Mouse (Mus musculus) hindbrain, postnatal 0 days (tissue): Measurements from ENCODE around the gene Thap8. TPM values are rescaled to one million over a fixed set of nuclear protein-coding genes. Genes with fewer than 3 reads are reported as not detected.
"Not testable (repeated sequence)": the region's sequence is repeated elsewhere in the genome, so short reads cannot be mapped to it uniquely, and the experiment has no call there.

ENCODE experiments used
- ATAC-seq: fragments of 200-750 bp; cut with Nextera tagmentation; 2 replicates; pipeline ENCODE4 v1.8.0; 2017; ENCODE audit warnings: mild to moderate bottlenecking, moderate TSS enrichment, moderate library complexity
- DNase-seq: peaks from one replicate; pipeline ENCODE4 v3.0.0-alpha.2; 2015; ENCODE audit warnings: low spot score
- H3K27ac ChIP-seq: fragments of 300-500 bp; sonication (generic); 2 replicates; pipeline ENCODE4 v1.5.1; 2014; ENCODE audit warnings: mild to moderate bottlenecking
- H3K27me3 ChIP-seq: fragments of 300-500 bp; sonication (generic); 2 replicates; pipeline ENCODE4 v1.6.1; 2014; ENCODE audit warnings: low read length, mixed read lengths; ENCODE audit not compliant: insufficient read depth
- H3K36me3 ChIP-seq: fragments of 300-500 bp; sonication (generic); 2 replicates; pipeline ENCODE4 v1.6.1; 2014; ENCODE audit warnings: low read length, mixed read lengths; ENCODE audit not compliant: insufficient read depth
- H3K4me1 ChIP-seq: fragments of 300-500 bp; sonication (generic); 2 replicates; pipeline ENCODE4 v1.6.1; 2014; ENCODE audit warnings: antibody characterized with exemption, low read length, mixed read lengths; ENCODE audit not compliant: insufficient read depth
- H3K4me2 ChIP-seq: fragments of 300-500 bp; sonication (generic); 2 replicates; pipeline ENCODE4 v1.6.1; 2014; ENCODE audit warnings: low read depth, mild to moderate bottlenecking, low read length, moderate library complexity, mixed read lengths
- H3K4me3 ChIP-seq: fragments of 300-500 bp; sonication (generic); 2 replicates; pipeline ENCODE4 v1.5.1; 2014; ENCODE audit warnings: low read length
- H3K9ac ChIP-seq: fragments of 300-500 bp; sonication (generic); replicated peaks from 2 replicates; pipeline ENCODE4 v1.6.1; 2014; ENCODE audit warnings: mild to moderate bottlenecking, low read length, moderate library complexity, mixed read lengths
- H3K9me3 ChIP-seq: fragments of 300-500 bp; sonication (generic); 2 replicates; pipeline ENCODE4 v1.6.1; 2016; ENCODE audit warnings: low read length, mixed read lengths
- CTCF ChIP-seq: IDR thresholded peaks from 2 replicates; pipeline ENCODE4 v1.5.1; 2016; ENCODE audit warnings: antibody characterized with exemption, control low read depth, low read depth
- WGBS: fragments of 180-500 bp; shearing (Covaris S2); extraction: QIAGEN DNeasy Blood & Tissue Kit; methylation state at CpG from one replicate; pipeline ENCODE4 v1.1.7; 2014; 5-methylcytosine and 5-hydroxymethylcytosine counted together
- polyA plus RNA-seq: library from polyadenylated mRNA; unstranded; fragments of >200 nt; fragmentation: Nextera tagmentation; extraction: Ambion mirVana; gene quantifications from 2 replicates; pipeline ENCODE4 v1.2.1, GENCODE M21; 2015
- total RNA-seq: library from RNA; depleted of rRNA; stranded (reverse); fragments of >200 nt; gene quantifications from 2 replicates; pipeline ENCODE4 v1.2.3, GENCODE M21; 2014

The Thap8 gene
- total and polyA plus RNA-seq, 2 experiments from 2014 or later, result 0.76 to 1.0 TPM

GRCm38 (mm10) chr7:30235091-30235490, 44.8 kb upstream of the Thap8 start:
- peaks cover 7% of the 10 kb centered on the region; the same call in 1 of the 2 replicates for H3K4me1 ChIP-seq
- ATAC-seq (no peak), DNase-seq (no peak)
- H3K9ac ChIP-seq, result no peak overlapping the region
- H3K4me2 ChIP-seq, result no peak overlapping the region
- no peak overlapping the region for H3K4me3 ChIP-seq
- no peaks in the 10 kb centered on the region for H3K9me3 ChIP-seq
- no peak for TF ChIP-seq CTCF
- H3K36me3 ChIP-seq, result peaks cover 5% of the 10 kb centered on the region; the same call in 1 of the 2 replicates
- WGBS, result 89% methylated on average over 8 of the region's 8 CpGs
- no peak overlapping the region for H3K27ac ChIP-seq
- H3K27me3 ChIP-seq, result no peaks in the 10 kb centered on the region

DNA sequence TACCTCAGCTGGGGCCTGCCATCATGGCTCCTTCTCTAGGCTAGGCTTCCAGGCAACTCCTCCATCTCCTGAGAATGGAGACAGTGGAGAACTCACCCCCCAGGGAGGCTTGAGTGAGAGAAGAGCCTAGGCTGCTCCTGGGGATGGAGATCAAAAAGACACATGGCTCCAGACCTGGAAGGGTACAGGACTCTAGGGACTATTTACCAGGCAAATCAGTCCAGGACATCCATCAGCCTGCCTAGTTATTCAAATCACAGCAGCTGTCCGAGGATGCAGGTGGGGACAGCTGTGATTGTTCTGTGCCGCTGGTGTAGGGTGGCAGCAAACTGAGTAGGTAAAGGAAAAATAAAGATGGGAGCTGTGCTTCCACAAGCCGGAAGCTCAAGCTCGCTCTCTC, 44.3 kb upstream of the Thap8 start, which contains the start of gene Ovol3:
Gene Ovol3 (minus strand): TSS at position 101 of the 400 bp plus-strand sequence.
- 78% methylated on average over 4 of the region's 4 CpGs for WGBS
- no peaks in the 10 kb centered on the region for H3K27me3 ChIP-seq
- ATAC-seq, result no peak

GRCm38 (mm10) chr7:30237374-30237773, 42.5 kb upstream of the Thap8 start:
- not testable (repeated sequence) for ATAC-seq, H3K4me1 ChIP-seq, H3K9me3 ChIP-seq, H3K4me3 ChIP-seq, H3K36me3 ChIP-seq, DNase-seq, H3K9ac ChIP-seq, H3K27ac ChIP-seq, H3K4me2 ChIP-seq, H3K27me3 ChIP-seq
- WGBS, result 85% methylated on average over 3 of the region's 3 CpGs

More for the DNA sequence above, 44.3 kb upstream of the Thap8 start, which contains the start of gene Ovol3:
- no peak within 1 kb of the TSS for H3K4me2 ChIP-seq
- no peak for TF ChIP-seq CTCF
- H3K4me3 ChIP-seq, result no peak within 1 kb of the TSS
- H3K27ac ChIP-seq, result no peak within 1 kb of the TSS
- peaks cover 5% of the 10 kb centered on the region; the same call in 1 of the 2 replicates for H3K36me3 ChIP-seq
- no peak within 1 kb of the TSS for H3K9ac ChIP-seq
- no peaks in the 10 kb centered on the region for H3K9me3 ChIP-seq
- peaks cover 5% of the 10 kb centered on the region; the same call in 1 of the 2 replicates for H3K4me1 ChIP-seq
- no peak for DNase-seq

DNA sequence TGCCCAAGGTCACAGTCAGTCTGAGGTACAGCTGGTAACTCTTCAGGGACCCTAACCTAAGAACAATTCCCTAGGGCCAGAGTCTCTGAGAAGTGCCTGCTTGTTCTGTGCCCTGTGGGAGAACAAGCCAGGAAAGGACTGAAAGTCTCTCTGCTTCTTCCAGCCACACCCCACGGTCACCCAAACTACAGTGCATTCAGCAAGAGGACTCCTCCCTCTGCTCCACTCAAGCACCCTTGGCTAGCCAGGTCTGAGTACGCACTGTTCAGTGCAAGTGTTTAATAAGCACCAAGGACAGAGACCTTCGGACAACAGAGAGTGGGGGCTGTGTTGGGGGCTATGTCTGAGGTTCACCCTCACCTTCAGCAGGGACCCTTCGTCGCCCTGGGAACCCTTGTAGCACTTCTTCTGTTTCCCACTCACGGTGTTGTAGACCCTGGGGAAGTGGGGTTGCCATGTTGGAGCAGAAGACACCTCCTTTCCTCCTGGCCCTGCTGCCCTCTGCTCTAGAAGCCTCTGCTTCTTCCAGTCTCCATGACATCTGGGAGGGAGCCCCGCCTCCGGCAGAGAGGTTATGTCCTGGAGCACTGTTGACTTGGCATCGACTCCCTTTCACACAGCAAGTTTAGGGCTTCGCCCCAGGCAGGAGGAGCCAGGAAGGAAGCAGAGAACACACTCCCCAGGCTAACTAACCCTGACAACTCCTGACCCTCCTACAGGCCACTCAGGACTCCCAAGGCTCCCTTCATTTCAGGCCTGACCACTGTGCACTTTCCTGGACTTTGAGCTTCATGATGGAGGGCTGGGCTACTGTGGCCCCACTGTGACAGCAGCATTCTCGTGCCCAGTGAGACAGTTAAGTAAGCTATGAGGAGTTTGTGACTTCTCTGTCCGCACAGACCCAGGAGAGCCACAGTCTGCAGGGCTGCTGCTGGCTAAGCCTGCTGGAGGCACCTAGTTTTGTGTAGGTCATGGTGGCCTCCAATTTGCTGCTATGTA, 27.6 kb upstream of the Thap8 start:
- Histone ChIP-seq H3K9ac (no peak overlapping the region), H3K9me3 (no peaks in the 10 kb centered on the region), H3K27ac (no peak overlapping the region), H3K4me1 (no peaks in the 10 kb centered on the region), H3K4me2 (no peak overlapping the region), H3K4me3 (no peak overlapping the region), H3K36me3 (no peaks in the 10 kb centered on the region), H3K27me3 (no peaks in the 10 kb centered on the region)
- TF ChIP-seq CTCF, result no peak
- 90% methylated on average over 12 of the region's 12 CpGs for WGBS
- DNase-seq (no peak), ATAC-seq (no peak)

DNA sequence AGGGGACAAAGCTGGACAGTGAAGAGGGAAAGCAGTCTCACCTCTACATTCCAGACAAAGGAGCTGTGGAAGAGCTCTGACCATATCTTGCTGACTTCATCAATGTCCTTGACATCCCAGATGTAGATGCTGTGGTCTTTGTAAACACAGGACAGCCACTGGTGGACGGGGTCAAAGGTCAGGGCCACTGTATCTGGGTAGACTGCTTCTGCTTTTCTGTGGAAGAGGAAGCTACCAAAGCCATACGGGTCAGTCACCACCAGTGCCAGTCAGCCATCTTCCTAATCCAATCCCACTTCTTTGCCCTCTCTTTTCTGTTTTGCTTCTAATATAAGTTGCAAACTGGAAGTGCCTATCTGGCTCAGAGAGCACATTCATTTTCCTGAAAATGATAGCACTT, 14.9 kb upstream of the Thap8 start:
- Histone ChIP-seq H3K27me3 (no peaks in the 10 kb centered on the region), H3K4me3 (no peak overlapping the region), H3K27ac (no peak overlapping the region), H3K9me3 (no peaks in the 10 kb centered on the region), H3K4me1 (no peaks in the 10 kb centered on the region), H3K36me3 (no peaks in the 10 kb centered on the region), H3K4me2 (no peak overlapping the region), H3K9ac (no peak overlapping the region)
- TF ChIP-seq CTCF, result no peak
- WGBS, result 76% methylated on average over 2 of the region's 2 CpGs
- no peak for DNase-seq
- no peak for ATAC-seq

- no peaks in the 10 kb centered on the region for H3K36me3 ChIP-seq
- WGBS, result 95% methylated on average over 5 of the region's 5 CpGs
- ATAC-seq (no peak), DNase-seq (no peak)
- no peak overlapping the region for H3K4me3 ChIP-seq
- no peak overlapping the region for H3K9ac ChIP-seq
- no peak for TF ChIP-seq CTCF
- H3K9me3 ChIP-seq, result no peaks in the 10 kb centered on the region
- H3K27ac ChIP-seq, result no peak overlapping the region
- no peaks in the 10 kb centered on the region for H3K4me1 ChIP-seq
- H3K27me3 ChIP-seq, result no peaks in the 10 kb centered on the region
- H3K4me2 ChIP-seq, result no peak overlapping the region
These were observed 14.4 kb upstream of the Thap8 start for GRCm38 (mm10) chr7:30265531-30265930.

- no peaks in the 10 kb centered on the region for H3K4me1 ChIP-seq
- no peaks in the 10 kb centered on the region for H3K9me3 ChIP-seq
- no peak overlapping the region for H3K4me3 ChIP-seq
- H3K36me3 ChIP-seq, result no peaks in the 10 kb centered on the region
- H3K27ac ChIP-seq, result no peak overlapping the region
- H3K9ac ChIP-seq, result no peak overlapping the region
- DNase-seq (no peak), ATAC-seq (no peak)
- H3K27me3 ChIP-seq, result no peaks in the 10 kb centered on the region
- no peak for TF ChIP-seq CTCF
- H3K4me2 ChIP-seq, result no peak overlapping the region
- WGBS, result 94% methylated on average over 7 of the region's 7 CpGs
These were observed 14.0 kb upstream of the Thap8 start for GRCm38 (mm10) chr7:30265935-30266334.
